Mouse (Mus musculus): ENCODE measurements around the gene Ramp1. TPM values are rescaled to one million over a fixed set of nuclear protein-coding genes. Genes with fewer than 3 reads are reported as not detected.

The Ramp1 gene
- total RNA-seq, 2 experiments from 2014 or later = 60.8 to 65.0 TPM

DNA sequence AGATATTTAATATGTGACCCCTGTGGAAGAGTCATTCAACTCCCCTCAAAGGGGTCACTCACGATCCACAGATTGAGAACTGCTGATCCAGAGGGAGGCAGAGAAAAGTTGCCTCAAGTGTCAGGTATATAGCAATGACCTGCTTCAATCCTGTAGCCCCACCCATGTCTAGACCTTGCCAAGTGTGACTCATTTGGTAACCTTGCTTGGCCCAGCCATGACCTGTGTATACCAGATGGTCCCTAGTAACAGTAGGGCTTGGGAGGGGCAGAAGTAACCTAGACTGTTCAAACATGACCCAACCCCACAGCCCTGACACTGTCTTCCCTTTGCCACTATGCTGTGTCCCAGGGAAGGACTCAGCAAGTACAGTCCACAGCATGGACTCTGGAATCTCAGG, 61.1 kb downstream of the Ramp1 start:
- DNase-seq = no peak

DNA sequence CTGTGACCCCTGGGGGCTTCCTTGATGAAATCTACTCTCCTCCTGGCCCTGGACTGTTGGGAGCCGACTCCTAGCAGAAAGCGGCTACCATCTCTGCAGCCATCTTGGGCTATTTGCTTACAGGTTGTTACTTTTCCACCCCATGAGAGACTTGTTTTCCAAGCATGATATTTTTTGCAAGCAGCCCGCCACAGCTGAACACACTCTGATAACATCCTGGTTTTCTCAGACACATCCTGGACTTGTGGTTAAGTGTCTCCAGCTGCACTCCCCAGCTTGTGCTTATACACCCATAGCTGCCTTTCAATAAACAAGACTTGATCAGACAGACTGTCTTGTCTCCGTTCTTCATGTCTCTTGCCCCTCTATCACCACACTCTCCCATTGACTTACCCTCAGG, 61.6 kb downstream of the Ramp1 start:
- DNase-seq = no peak

DNA sequence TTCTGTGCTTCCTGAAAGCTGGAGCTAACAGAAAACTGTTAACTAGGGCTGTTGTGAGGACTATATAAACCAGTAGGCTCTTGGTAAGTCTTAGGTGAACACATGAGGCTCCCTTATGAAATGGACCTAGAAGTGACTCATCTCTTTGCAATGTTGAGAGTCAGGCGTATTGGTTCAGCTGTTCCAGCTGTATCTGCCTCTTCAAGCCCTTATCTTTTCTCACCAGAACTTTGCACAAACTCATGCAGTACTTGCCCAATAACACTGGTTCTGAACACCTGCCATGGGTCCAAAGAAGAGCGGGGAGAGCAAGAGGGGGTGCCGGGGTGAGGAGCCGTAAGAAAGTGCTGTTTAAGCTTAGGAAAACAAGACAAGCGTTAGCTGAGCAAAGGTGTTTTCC, 68.6 kb downstream of the Ramp1 start:
- no peak for DNase-seq

DNA sequence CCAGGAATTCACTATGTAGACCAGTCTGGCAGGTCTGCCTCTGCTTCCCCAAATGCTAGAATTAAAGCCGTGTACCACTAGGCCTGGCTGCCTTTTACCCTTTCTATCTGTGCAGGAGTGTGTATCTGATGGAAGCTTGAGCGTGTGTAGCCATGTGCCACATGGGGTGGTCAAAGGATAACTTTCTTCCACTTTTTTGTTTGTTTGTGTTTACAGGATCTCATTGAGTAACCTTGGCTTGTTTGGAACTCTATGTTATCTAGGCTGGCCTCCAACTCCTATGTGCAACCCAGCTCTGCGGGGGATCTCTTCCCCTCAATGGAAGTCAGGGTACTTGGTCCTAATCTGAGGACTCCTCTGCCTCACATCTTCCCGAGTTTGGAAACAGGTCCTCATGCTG, 69.3 kb downstream of the Ramp1 start:
- no peak for DNase-seq

DNA sequence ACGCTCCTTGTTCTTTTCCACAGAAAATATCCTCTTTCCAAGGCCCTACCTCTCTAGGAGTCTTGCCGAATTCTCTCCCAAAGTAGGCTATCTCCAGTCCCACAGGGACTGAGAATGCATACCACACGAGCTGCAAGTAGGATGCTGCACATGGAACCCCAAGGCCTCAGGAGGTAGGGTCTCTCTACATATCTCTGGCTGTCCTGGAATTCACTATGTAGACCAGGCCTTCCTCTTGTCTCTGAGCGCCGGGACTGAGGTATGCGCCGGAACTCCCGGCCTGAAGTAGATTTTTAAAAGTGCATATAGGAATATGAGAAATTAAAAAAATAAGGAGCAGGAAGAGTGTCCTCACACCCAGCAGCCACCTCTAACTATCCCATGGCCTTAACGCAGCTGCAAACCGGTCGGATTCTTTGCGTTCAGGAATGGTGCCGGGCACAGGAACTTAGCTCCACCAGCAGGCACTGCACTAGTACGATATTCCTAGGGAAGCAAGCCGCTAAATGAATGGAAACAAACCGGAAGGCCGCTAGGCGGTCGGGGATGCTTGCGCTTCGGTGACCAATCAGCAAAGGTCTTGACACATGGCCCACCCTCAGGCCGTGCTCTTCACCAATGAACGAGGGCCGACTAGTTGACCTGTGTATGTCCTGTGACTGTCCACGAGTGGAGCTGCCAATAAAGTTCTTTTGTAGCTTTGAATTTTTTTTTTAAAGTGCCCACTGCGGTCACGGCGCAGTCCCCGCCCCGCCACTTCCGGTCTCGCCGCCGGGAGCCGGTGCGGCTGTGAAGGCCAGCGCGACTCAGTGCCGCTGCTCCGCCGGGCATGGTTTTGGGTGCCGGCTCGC, 70.2 kb downstream of the Ramp1 start, which contains the start of gene Ube2f:
Gene Ube2f (plus strand): TSS at position 741 of the 851 bp plus-strand sequence.
- peak; percentile 93 for DNase-seq

- peak in 1 of 2 experiments; percentile 23 for DNase-seq
These were observed 71.0 kb downstream of the Ramp1 start for GRCm38 (mm10) chr1:91250415-91251147.

- DNase-seq = no peak
These were observed 71.6 kb downstream of the Ramp1 start for GRCm38 (mm10) chr1:91251148-91251650.

GRCm38 (mm10) chr1:91251927-91252326, 72.3 kb downstream of the Ramp1 start:
- DNase-seq = no peak

DNA sequence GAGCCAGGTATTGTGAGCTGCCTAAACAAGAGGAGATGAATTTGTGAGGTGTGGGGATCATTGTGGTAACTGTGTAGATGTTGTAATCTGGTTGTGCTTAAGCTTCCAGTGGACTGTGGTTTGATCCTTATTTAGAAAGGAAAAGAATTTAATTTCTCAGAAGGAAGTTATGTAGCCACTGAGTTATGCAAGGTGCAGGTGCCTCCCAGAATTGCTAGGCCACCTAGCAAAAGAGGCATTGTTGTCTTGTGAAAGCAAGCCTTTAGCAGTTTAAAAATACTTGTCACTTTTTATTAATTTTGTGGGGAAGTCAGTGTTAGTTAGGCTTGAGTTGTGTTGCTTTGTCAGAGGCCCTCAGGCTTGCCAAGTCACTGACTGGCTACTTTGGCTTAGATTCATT, 78.3 kb downstream of the Ramp1 start:
- DNase-seq = no peak

DNA sequence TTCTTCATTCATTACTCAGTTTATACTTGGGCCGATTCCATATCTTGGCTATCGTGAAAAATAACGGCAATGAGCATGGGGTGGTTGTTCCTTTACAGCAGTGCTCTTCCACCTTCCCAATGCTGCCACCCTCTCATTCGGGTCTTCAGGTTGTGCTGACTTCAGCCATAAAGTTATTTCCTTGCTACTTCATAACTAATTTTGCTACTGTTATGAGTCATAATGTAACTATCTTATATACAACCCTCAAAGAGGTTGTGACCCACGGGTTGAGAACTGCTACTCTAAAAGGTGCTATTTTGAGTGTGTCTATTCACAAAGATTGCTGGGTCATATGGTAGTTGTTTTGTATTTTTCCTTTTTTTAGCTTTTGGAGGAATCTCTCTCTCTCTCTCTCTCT, 80.2 kb downstream of the Ramp1 start:
- DNase-seq = no peak

- DNase-seq = no peak
These were observed 82.9 kb downstream of the Ramp1 start for GRCm38 (mm10) chr1:91262508-91262907.

- DNase-seq = no peak
These were observed 92.6 kb downstream of the Ramp1 start for GRCm38 (mm10) chr1:91272260-91272659.

Other genes with a start within 250 kb of the Ramp1 start
- gene Prlh, start 226.7 kb upstream of the Ramp1 start, total RNA-seq (2021) = not detected
- gene Rab17, start 210.2 kb upstream of the Ramp1 start, total RNA-seq (2021) = not detected
- 10 to 100 TPM; 75.3 to 80.9 TPM for gene Lrrfip1, start 181.1 kb upstream of the Ramp1 start, total RNA-seq (2021)
- not detected for gene Rbm44, start 34.7 kb upstream of the Ramp1 start, total RNA-seq (2021)
- gene Ube2f, start 70.5 kb downstream of the Ramp1 start, total RNA-seq (2021) = 10 to 100 TPM; 53.1 to 57.9 TPM
- gene Scly, start 118.5 kb downstream of the Ramp1 start, total RNA-seq (2021) = 10 to 100 TPM; 19.8 to 22.3 TPM
- gene Espnl, start 142.3 kb downstream of the Ramp1 start, total RNA-seq (2021) = under 1 TPM in 1 of 2 experiments, not detected in 1; 0.07 TPM
- not detected for gene Klhl30, start 171.2 kb downstream of the Ramp1 start, total RNA-seq (2021)
- not detected for gene Erfe, start 186.6 kb downstream of the Ramp1 start, total RNA-seq (2021)
- gene Ilkap, start 219.0 kb downstream of the Ramp1 start, total RNA-seq (2021) = 10 to 100 TPM; 65.3 to 70.8 TPM
- 10 to 100 TPM; 14.1 to 15.2 TPM for gene Hes6, start 234.2 kb downstream of the Ramp1 start, total RNA-seq (2021)

All from layer of hippocampus, postnatal 36 days (tissue).